Mouse (Mus musculus): ENCODE measurements at regions not wholly inside any gene's neighbourhood (a gene's known extent, or its start where the extent isn't known, plus 50 kb on each side); places are given as distances from the start of the nearest gene placed in this dataset.

- Histone ChIP-seq H3K4me3 (replicated peaks) (no peak overlapping the region), H3K9ac (no peak overlapping the region), H3K4me1 (peaks cover 9% of the 10 kb centered on the region; the same call in 1 of the 2 replicates), H3K27me3 (0 out of 2 replicates have a peak, but pooled peaks cover 2% of the 10 kb centered on the region), H3K9me3 (replicated peaks) (no peaks in the 10 kb centered on the region), H3K36me3 (no peaks in the 10 kb centered on the region), H3K27ac (replicated peaks) (no peak overlapping the region), H3K4me2 (replicated peaks) (no peak overlapping the region)
- no peak for ATAC-seq (ENCODE audit: insufficient number of reproducible peaks, low FRiP score, low TSS enrichment, low read depth)
- WGBS = 2% methylated on average over 2 of the region's 2 CpGs
Observed at GRCm38 (mm10) chr2:172773176-172773575, 166.9 kb downstream of the Bmp7 start.

- ATAC-seq (ENCODE audit: insufficient number of reproducible peaks, low FRiP score, low TSS enrichment, low read depth) = no peak
- H3K4me3 ChIP-seq (replicated peaks) = no peak overlapping the region
Observed at GRCm38 (mm10) chr2:172776485-172776884, 163.6 kb downstream of the Bmp7 start.

GRCm38 (mm10) chr2:172777774-172778173 lies 162.3 kb downstream of the Bmp7 start:
- no peaks in the 10 kb centered on the region for H3K36me3 ChIP-seq
- H3K4me1 ChIP-seq = peaks cover 12% of the 10 kb centered on the region; the same call in 1 of the 2 replicates
- H3K4me2 ChIP-seq (replicated peaks) = no peak overlapping the region
- H3K9ac ChIP-seq = no peak overlapping the region
- no peak overlapping the region for H3K27ac ChIP-seq (replicated peaks)
- WGBS = 62% methylated on average over 2 of the region's 2 CpGs
- 0 out of 2 replicates have a peak, but pooled peaks cover 4% of the 10 kb centered on the region for H3K27me3 ChIP-seq
- ATAC-seq (ENCODE audit: insufficient number of reproducible peaks, low FRiP score, low TSS enrichment, low read depth) = no peak
- no peaks in the 10 kb centered on the region for H3K9me3 ChIP-seq (replicated peaks)
- H3K4me3 ChIP-seq (replicated peaks) = no peak overlapping the region

More at GRCm38 (mm10) chr2:172776485-172776884, 163.6 kb downstream of the Bmp7 start:
- Histone ChIP-seq H3K4me2 (replicated peaks) (no peak overlapping the region), H3K4me1 (peaks cover 12% of the 10 kb centered on the region; the same call in 1 of the 2 replicates), H3K9ac (no peak overlapping the region), H3K9me3 (replicated peaks) (no peaks in the 10 kb centered on the region), H3K36me3 (no peaks in the 10 kb centered on the region), H3K27me3 (0 out of 2 replicates have a peak, but pooled peaks cover 4% of the 10 kb centered on the region), H3K27ac (replicated peaks) (no peak overlapping the region)
- 35% methylated on average over 12 of the region's 12 CpGs for WGBS

- Histone ChIP-seq H3K27ac (replicated peaks) (no peak overlapping the region), H3K36me3 (no peaks in the 10 kb centered on the region), H3K4me3 (replicated peaks) (no peak overlapping the region), H3K4me1 (peaks cover 12% of the 10 kb centered on the region; the same call in 1 of the 2 replicates), H3K27me3 (0 out of 2 replicates have a peak, but pooled peaks cover 4% of the 10 kb centered on the region), H3K4me2 (replicated peaks) (no peak overlapping the region), H3K9ac (no peak overlapping the region), H3K9me3 (replicated peaks) (no peaks in the 10 kb centered on the region)
- WGBS = 17% methylated on average over 5 of the region's 5 CpGs
- ATAC-seq (ENCODE audit: insufficient number of reproducible peaks, low FRiP score, low TSS enrichment, low read depth) = no peak
Observed at GRCm38 (mm10) chr2:172779096-172779495, 161.0 kb downstream of the Bmp7 start.

GRCm38 (mm10) chr2:172782686-172783085 lies 157.4 kb downstream of the Bmp7 start:
- Histone ChIP-seq H3K9me3 (replicated peaks) (no peaks in the 10 kb centered on the region), H3K36me3 (no peaks in the 10 kb centered on the region), H3K9ac (no peak overlapping the region), H3K27ac (replicated peaks) (no peak overlapping the region), H3K4me3 (replicated peaks) (no peak overlapping the region), H3K4me1 (peaks cover 20% of the 10 kb centered on the region), H3K4me2 (replicated peaks) (no peak overlapping the region), H3K27me3 (peaks cover 9% of the 10 kb centered on the region; the same call in 1 of the 2 replicates)
- 41% methylated on average over 10 of the region's 10 CpGs for WGBS
- ATAC-seq (ENCODE audit: insufficient number of reproducible peaks, low FRiP score, low TSS enrichment, low read depth) = no peak

- no peak overlapping the region for H3K9ac ChIP-seq
- no peak overlapping the region for H3K4me3 ChIP-seq (replicated peaks)
- no peak overlapping the region for H3K27ac ChIP-seq (replicated peaks)
- H3K9me3 ChIP-seq (replicated peaks) = no peaks in the 10 kb centered on the region
- peaks cover 18% of the 10 kb centered on the region for H3K27me3 ChIP-seq
- H3K36me3 ChIP-seq = no peaks in the 10 kb centered on the region
- ATAC-seq (ENCODE audit: insufficient number of reproducible peaks, low FRiP score, low TSS enrichment, low read depth) = 0 out of 2 replicates have a peak, but pooled peaks have one; percentile 6
- H3K4me2 ChIP-seq (replicated peaks) = no peak overlapping the region
- 22% methylated on average over 2 of the region's 2 CpGs for WGBS
- H3K4me1 ChIP-seq = peaks cover 41% of the 10 kb centered on the region
Observed at GRCm38 (mm10) chr2:172786297-172786696, 153.8 kb downstream of the Bmp7 start.

GRCm38 (mm10) chr2:172787203-172787944 lies 152.7 kb downstream of the Bmp7 start:
- Histone ChIP-seq H3K4me1 (peaks cover 41% of the 10 kb centered on the region), H3K27ac (replicated peaks) (no peak overlapping the region), H3K4me2 (replicated peaks) (peak overlapping the region; percentile 36), H3K4me3 (replicated peaks) (peak overlapping the region; percentile 14; the same call in 1 of the 2 replicates), H3K9me3 (replicated peaks) (no peaks in the 10 kb centered on the region), H3K9ac (no peak overlapping the region), H3K27me3 (peaks cover 19% of the 10 kb centered on the region), H3K36me3 (no peaks in the 10 kb centered on the region)
- no peak for ATAC-seq (ENCODE audit: insufficient number of reproducible peaks, low FRiP score, low TSS enrichment, low read depth)
- 31% methylated on average over 30 of the region's 30 CpGs for WGBS

GRCm38 (mm10) chr2:172789260-172789659 lies 150.9 kb downstream of the Bmp7 start:
- H3K9ac ChIP-seq = peak overlapping the region; percentile 9; the same call in 1 of the 2 replicates
- H3K9me3 ChIP-seq (replicated peaks) = no peaks in the 10 kb centered on the region
- peak overlapping the region; percentile 32 for H3K4me2 ChIP-seq (replicated peaks)
- 9% methylated on average over 10 of the region's 10 CpGs for WGBS
- peaks cover 21% of the 10 kb centered on the region for H3K27me3 ChIP-seq
- H3K36me3 ChIP-seq = no peaks in the 10 kb centered on the region
- peak overlapping the region; percentile 74 for H3K27ac ChIP-seq (replicated peaks)
- ATAC-seq (ENCODE audit: insufficient number of reproducible peaks, low FRiP score, low TSS enrichment, low read depth) = peak; percentile 85
- peaks cover 41% of the 10 kb centered on the region for H3K4me1 ChIP-seq
- H3K4me3 ChIP-seq (replicated peaks) = no peak overlapping the region

- no peak overlapping the region for H3K9ac ChIP-seq
- no peaks in the 10 kb centered on the region for H3K36me3 ChIP-seq
- 59% methylated on average over 10 of the region's 10 CpGs for WGBS
- no peaks in the 10 kb centered on the region for H3K9me3 ChIP-seq (replicated peaks)
- H3K27me3 ChIP-seq = peaks cover 16% of the 10 kb centered on the region
- no peak overlapping the region for H3K4me3 ChIP-seq (replicated peaks)
- no peak overlapping the region for H3K4me2 ChIP-seq (replicated peaks)
- no peak for ATAC-seq (ENCODE audit: insufficient number of reproducible peaks, low FRiP score, low TSS enrichment, low read depth)
- peaks cover 27% of the 10 kb centered on the region for H3K4me1 ChIP-seq
- no peak overlapping the region for H3K27ac ChIP-seq (replicated peaks)
Observed at GRCm38 (mm10) chr2:172792555-172792954, 147.6 kb downstream of the Bmp7 start.

GRCm38 (mm10) chr2:172793991-172794390 lies 146.1 kb downstream of the Bmp7 start:
- Histone ChIP-seq H3K27ac (replicated peaks) (no peak overlapping the region), H3K36me3 (no peaks in the 10 kb centered on the region), H3K27me3 (peaks cover 7% of the 10 kb centered on the region; the same call in 1 of the 2 replicates), H3K9me3 (replicated peaks) (no peaks in the 10 kb centered on the region), H3K9ac (no peak overlapping the region), H3K4me3 (replicated peaks) (no peak overlapping the region), H3K4me1 (peaks cover 19% of the 10 kb centered on the region), H3K4me2 (replicated peaks) (no peak overlapping the region)
- no peak for ATAC-seq (ENCODE audit: insufficient number of reproducible peaks, low FRiP score, low TSS enrichment, low read depth)
- 55% methylated on average over 8 of the region's 8 CpGs for WGBS

GRCm38 (mm10) chr2:172794771-172795170 lies 145.3 kb downstream of the Bmp7 start:
- Histone ChIP-seq H3K27ac (replicated peaks) (no peak overlapping the region), H3K4me3 (replicated peaks) (no peak overlapping the region), H3K4me1 (peaks cover 11% of the 10 kb centered on the region), H3K4me2 (replicated peaks) (no peak overlapping the region), H3K36me3 (no peaks in the 10 kb centered on the region), H3K27me3 (0 out of 2 replicates have a peak, but pooled peaks cover 4% of the 10 kb centered on the region), H3K9ac (no peak overlapping the region), H3K9me3 (replicated peaks) (no peaks in the 10 kb centered on the region)
- ATAC-seq (ENCODE audit: insufficient number of reproducible peaks, low FRiP score, low TSS enrichment, low read depth) = no peak
- WGBS = 77% methylated on average over 10 of the region's 10 CpGs

All from embryonic facial prominence, embryonic 15.5 days (tissue).